Mouse (Mus musculus) kidney, adult 2 months (tissue): ENCODE results near the gene Maml2.

Experiments used
- CTCF ChIP-seq: fragments of 200-500 bp; conservative IDR thresholded peaks from 2 replicates; pipeline ENCODE4 v1.5.1; 2011; ENCODE audit warnings: low read depth, mild to moderate bottlenecking, control low read depth, low read length, moderate library complexity, mixed read lengths; ENCODE audit not compliant: insufficient read depth, insufficient read length
- POLR2A ChIP-seq: fragments of 200-500 bp; IDR thresholded peaks from one replicate; pipeline ENCODE4 v1.6.1; 2011; ENCODE audit warnings: low read depth, low read length, control low read depth

DNA sequence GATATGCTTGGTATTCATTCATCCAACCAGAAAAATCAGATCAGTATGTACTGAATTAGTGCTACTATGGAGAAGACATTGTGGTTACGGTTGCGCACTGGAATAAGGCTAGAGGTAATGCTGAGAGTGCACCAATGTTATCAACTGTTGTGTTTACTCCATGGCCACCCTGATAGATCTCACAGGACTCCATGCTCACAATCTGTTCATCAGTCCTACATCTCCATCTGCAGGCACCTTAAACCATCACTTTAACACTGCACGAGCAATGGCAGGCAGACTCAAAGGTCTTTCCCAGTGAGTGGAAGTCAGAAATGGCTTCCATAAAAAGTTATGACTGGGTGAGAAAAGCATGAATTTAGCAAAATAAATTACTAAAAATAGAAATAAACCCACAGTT, 324.2 kb downstream of the Maml2 start:
- TF ChIP-seq CTCF (no peak), POLR2A (no peak)
